Mouse (Mus musculus) monocyte, adult 2 months (primary cell): ENCODE measurements around the gene Rgl2.
"Not testable (repeated sequence)": the region's sequence is repeated elsewhere in the genome, so short reads cannot be mapped to it uniquely, and the experiment has no call there.

Experiments used
- DNase-seq, 2 experiments: peaks; one replicate each; pipeline ENCODE4 v3.0.0; 2022; ENCODE audit warnings: low spot score in 2 of 2, low read depth in 1 of 2

The Rgl2 gene

DNA sequence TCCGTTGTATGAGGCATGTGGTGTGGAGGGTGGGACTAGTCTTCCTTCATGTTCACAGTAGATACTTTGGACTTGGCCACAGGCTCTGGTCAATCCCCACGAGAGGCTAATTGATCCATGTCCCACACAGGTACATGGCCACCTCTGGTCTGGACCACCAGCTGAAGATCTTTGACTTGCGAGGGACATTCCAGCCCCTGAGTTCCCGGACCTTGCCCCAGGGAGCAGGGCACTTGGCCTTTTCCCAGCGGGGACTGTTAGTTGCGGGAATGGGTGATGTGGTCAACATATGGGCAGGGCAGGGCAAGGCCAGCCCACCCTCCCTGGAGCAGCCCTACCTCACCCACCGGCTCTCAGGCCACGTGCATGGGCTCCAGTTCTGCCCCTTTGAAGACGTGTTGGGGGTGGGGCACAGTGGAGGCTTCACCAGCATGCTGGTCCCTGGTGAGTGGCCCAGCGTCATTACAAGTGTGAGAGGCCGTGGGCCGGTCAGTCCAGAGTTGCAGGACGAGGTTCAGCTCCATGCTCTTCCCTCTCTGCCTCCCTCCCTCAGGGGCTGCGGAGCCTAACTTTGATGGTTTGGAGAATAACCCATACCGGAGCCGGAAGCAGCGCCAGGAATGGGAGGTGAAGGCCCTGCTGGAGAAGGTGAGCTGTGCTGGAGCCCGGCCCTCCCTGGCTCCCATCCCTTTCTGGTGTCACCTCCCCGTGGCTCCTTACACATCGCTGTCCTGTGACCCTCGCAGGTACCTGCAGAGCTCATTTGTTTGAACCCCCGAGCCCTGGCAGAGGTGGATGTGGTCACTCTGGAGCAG is 19.0 kb downstream of the Rgl2 start:
- no peak for DNase-seq

GRCm38 (mm10) chr17:33948905-33949537 is 19.7 kb downstream of the Rgl2 start:
- DNase-seq = no peak

DNA sequence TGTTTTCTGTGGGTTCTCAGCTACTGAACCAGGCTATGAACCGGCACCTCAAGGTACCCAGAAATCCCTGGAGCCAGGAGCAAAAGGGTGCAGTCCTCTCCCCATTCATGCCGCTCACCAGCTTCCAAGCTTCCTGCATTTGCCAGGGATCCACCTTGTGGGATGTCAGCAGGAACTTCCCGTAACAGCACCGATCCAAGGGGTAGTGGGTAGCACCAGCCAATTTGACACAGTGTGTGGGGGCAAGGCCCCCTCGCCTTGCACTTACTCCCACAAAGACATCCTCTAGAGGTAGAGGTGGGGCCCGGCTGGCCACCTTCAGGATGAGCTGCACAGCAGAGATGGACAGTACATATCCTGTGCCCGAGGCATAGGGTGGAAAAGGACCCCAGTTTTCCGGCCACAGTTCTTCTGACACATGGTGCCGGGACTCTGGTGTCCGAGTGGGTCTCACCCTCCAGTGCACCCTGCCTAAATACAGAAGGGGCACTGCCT is 20.8 kb downstream of the Rgl2 start:
- DNase-seq = no peak

GRCm38 (mm10) chr17:33951021-33951946 is 21.9 kb downstream of the Rgl2 start, which contains the start of gene B3galt4:
TSS of gene B3galt4 (minus strand) at chr17:33951488.
- peak in 1 of 2 experiments; percentile 33 for DNase-seq

DNA sequence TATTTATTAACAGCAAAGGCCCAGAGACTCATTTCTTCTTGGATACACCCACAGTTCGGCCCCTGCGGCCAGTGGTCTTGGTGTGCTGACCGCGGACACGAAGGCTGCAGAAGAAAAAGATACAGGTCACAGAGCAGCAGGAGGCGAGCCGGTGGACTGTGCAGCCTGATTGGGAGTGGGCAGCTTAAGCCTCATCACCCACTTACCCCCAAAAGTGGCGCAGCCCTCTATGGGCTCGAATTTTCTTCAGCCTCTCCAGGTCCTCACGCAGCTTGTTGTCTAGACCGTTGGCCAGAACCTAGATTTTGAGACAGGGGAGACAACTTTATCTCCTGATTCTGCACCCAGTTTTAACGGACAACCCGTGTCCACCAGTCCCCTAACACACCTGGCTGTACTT is 22.7 kb downstream of the Rgl2 start:
- not testable (repeated sequence) for DNase-seq

- DNase-seq = no peak
Measured at GRCm38 (mm10) chr17:33952879-33953278, 23.5 kb downstream of the Rgl2 start.

GRCm38 (mm10) chr17:33953310-33953709 is 24.0 kb downstream of the Rgl2 start:
- no peak for DNase-seq

- DNase-seq = no peak
Measured at GRCm38 (mm10) chr17:33953961-33954565, 24.7 kb downstream of the Rgl2 start.

DNA sequence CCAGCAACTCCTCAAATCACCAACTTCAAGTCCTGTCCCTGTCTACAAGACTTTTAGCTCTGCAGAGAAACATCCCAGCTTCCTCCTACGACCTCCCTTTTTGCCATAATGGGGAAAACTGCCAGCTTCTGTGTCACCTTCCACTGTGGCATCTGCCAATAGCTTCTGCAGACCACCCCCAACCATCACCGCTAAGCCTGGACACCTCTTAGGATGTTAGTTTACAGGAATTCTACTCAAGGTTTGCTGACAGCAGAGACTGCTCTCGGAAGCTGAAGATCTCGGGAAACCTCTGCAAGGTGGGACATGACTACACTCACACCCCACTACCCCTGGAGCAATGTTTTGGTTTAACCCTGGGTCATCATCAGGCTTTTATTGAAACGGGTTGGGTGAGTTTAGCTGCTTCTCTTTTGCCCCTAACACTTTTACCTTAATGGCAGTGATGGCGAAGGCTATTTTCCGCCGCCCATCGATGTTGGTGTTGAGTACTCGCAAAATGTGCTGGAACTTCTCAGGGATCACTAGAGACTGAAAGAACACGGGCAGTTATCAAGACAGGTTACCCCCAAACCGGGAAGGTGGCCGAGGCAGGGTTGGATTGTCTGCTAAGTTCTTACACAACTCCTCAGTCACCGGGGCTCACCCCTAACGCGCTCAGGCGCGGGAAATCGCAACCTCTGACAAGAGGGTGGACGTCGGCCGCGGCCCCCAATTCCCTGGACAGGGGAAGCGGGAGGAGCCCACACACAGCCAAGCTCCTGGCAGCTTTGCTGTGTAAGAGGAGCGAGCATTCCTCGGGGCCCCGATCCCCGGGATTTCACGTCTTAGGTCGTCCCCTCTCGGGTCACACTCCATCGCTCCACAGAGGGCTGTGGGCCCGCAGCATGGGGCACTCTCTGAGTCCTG is 25.6 kb downstream of the Rgl2 start:
- no peak for DNase-seq

- peak; percentile 93 to 95 for DNase-seq
Measured at GRCm38 (mm10) chr17:33955555-33956214, 26.3 kb downstream of the Rgl2 start, which contains the start of the genes Vps52 and Rps18. TSS of gene Vps52 (plus strand) at chr17:33955812. TSS of gene Rps18 (minus strand) at chr17:33956001.

DNA sequence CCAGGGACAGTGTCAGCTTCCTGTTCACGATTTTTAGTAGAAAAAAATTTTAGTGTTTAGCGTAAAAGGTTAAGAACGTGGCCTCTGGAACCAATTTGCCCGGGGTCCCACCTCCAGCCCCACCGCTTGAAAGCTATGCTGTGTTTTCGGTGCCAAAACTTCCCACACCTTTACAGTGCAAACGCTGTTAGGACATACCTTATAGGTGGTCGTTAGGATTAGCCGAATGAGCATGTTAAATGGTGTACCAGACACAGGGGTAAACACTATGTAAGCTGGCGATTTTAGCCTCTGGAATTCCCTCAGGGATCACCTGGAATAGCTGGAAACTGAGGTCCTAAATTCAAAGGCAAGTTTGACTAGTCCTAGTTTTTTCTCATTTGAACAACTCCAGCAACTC is 27.0 kb downstream of the Rgl2 start:
- no peak for DNase-seq

DNA sequence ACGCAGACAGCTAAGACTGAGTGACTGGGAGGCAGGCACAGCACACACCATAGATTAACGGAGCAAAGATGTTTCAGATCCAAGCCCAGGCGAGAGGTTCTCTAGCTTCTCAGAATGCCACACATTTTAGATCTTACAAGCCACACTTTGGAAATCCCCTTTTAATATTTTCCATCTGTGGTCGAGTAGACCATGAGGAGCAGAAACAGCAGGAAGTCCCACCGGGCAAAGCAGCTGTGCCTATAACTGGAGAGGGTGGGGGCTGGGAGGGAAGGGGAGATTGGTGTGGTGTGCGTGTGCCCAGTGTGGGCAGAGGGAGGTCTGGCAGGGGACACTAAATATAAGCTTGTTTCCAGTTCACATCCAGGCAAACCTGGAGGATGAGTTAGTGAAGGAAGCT is 28.1 kb downstream of the Rgl2 start:
- no peak for DNase-seq

DNA sequence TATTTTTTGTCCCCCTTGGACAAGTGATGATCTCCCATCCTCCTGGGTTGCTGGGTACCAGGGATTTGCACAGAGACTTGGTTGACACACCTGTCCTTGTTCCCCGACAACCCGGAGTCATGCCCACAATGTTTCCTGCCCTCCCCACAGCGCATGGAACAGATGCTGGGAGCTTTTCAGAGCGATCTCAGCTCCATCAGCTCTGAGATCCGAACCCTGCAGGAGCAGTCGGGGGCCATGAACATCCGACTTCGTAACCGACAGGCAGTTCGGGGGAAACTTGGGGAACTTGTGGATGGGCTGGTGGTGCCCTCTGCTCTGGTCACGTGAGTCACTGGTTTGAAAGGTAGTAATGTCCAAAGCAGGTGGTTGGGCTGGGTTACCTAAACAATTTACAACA is 29.1 kb downstream of the Rgl2 start:
- DNase-seq = no peak

- no peak for DNase-seq
Measured at GRCm38 (mm10) chr17:33959135-33959534, 29.8 kb downstream of the Rgl2 start.

DNA sequence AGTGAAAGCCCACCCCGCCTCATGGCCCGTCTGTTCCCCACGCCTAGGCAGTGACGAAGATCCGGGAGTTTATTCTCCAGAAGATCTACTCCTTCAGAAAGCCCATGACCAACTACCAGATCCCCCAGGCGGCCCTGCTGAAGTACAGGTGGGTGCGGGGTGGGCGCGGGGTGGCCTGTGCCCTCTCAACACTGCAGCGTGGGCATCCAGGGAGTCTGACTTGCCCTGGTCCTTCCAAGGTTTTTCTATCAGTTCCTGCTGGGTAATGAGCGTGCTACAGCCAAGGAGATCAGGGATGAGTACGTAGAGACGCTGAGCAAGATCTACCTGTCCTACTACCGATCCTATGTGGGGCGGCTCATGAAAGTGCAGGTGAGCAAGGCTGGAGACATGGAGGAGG is 30.6 kb downstream of the Rgl2 start:
- DNase-seq = no peak

GRCm38 (mm10) chr17:33962876-33963275 is 33.5 kb downstream of the Rgl2 start:
- DNase-seq = no peak

DNA sequence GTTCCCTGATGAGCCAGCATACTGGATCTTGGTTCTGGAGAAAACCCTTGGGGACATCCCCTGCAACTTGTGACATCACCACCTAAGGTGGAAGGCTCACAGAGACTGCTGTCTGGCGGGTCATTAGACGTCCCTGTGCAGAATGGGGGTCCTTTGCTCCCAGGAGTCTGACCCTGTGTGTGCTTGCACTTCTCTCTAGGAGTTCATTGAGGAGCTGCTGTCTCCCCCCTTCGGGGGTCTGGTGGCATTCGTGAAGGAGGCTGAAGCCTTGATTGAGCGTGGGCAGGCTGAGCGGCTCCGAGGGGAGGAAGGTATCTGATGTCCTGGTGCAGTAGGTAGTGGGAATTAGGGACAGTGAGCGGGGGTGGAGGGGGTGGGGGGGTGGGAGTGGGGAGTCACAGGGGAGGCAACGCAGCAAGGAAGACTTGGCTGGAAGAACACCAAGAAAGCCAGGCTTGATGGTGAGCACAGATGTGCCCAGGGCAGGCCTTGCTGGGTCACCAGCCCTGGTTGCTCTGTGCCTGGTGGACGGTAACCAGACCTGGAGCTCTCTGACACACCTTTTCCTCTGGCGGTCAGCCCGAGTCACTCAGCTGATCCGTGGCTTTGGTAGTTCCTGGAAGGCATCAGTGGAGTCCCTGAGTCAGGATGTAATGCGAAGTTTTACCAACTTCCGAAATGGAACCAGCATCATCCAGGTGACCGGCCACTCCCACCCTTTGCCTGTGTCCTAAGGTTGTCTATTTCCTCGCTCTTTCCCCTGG is 35.9 kb downstream of the Rgl2 start:
- no peak for DNase-seq

DNA sequence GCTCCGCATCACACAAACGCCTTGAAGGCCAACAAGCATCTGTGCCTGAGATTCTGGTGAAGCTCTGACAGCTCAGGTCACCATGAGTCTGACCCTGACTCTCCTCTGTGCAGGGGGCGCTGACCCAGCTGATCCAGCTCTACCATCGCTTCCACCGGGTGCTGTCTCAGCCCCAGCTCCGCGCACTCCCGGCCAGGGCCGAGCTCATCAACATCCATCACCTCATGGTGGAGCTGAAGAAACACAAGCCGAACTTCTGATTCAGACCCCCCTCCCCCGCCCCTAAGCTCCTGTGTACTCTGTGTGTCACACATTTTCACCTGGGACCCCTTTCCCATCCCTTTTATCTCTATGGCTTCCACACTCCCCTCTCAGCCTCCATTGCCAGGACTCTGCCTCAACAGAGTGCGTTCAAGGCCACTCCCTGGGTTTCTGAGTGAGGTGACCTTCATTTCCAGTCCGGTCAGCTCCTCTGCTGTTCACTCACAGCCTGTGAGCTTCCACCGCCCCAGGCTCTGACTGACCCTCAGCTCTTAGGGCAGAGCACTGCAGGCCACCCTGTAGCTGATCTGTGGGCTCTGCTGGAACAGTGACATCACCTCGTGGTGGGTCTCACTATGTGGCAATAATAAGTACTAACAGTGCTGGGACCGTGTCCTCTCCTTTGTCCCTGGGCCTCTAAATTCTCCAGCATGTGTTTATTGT is 36.7 kb downstream of the Rgl2 start:
- DNase-seq = no peak
